Mouse (Mus musculus) 3134 (cell line): ENCODE measurements around the gene Spen.
A peak's percentile ranks its signal among the peaks of the same experiment; 100 is the strongest.
"Not testable (repeated sequence)": the region's sequence is repeated elsewhere in the genome, so short reads cannot be mapped to it uniquely, and the experiment has no call there.

ENCODE experiments used
- DNase-seq: peaks from one replicate; pipeline ENCODE4 v3.0.0-alpha.2; 2011; ENCODE audit warnings: low spot score; ENCODE audit not compliant: insufficient read length; ENCODE audit errors: extremely low read depth

Gene Spen

GRCm38 (mm10) chr4:141561331-141561919, 23.0 kb upstream of the Spen start:
- DNase-seq = not testable (repeated sequence)

- no peak for DNase-seq
Measured at GRCm38 (mm10) chr4:141559898-141560263, 21.5 kb upstream of the Spen start.

- DNase-seq = peak; percentile 84
Measured at GRCm38 (mm10) chr4:141559131-141559897, 20.9 kb upstream of the Spen start.

- DNase-seq = peak; percentile 60
Measured at GRCm38 (mm10) chr4:141558658-141559057, 20.3 kb upstream of the Spen start.

GRCm38 (mm10) chr4:141556163-141556562, 17.8 kb upstream of the Spen start:
- not testable (repeated sequence) for DNase-seq

- not testable (repeated sequence) for DNase-seq
Measured at GRCm38 (mm10) chr4:141554255-141554865, 16.0 kb upstream of the Spen start.

GRCm38 (mm10) chr4:141552484-141552883, 14.1 kb upstream of the Spen start:
- DNase-seq = peak; percentile 71

- no peak for DNase-seq
Measured at GRCm38 (mm10) chr4:141547299-141547698, 8.9 kb upstream of the Spen start.

- peak; percentile 82 for DNase-seq
Measured at GRCm38 (mm10) chr4:141546334-141547200, 8.2 kb upstream of the Spen start.

- peak; percentile 98 for DNase-seq
Measured at GRCm38 (mm10) chr4:141545743-141546333, 7.4 kb upstream of the Spen start.

GRCm38 (mm10) chr4:141545071-141545742, 6.8 kb upstream of the Spen start:
- DNase-seq = peak; percentile 82

GRCm38 (mm10) chr4:141544536-141544935, 6.1 kb upstream of the Spen start:
- DNase-seq = no peak

- DNase-seq = no peak
Measured at GRCm38 (mm10) chr4:141543593-141543992, 5.2 kb upstream of the Spen start.

- DNase-seq = no peak
Measured at GRCm38 (mm10) chr4:141541851-141542250, 3.5 kb upstream of the Spen start.

- no peak for DNase-seq
Measured at GRCm38 (mm10) chr4:141540844-141541243, 2.4 kb upstream of the Spen start.

- no peak for DNase-seq
Measured at GRCm38 (mm10) chr4:141539213-141539767, 893 bp upstream of the Spen start.

GRCm38 (mm10) chr4:141537706-141538407, 540 bp downstream of the Spen start:
- peak; percentile 59 for DNase-seq

- no peak for DNase-seq
Measured at GRCm38 (mm10) chr4:141537226-141537610, 1.2 kb downstream of the Spen start.
